Mouse (Mus musculus) limb, embryonic 11.5 days (tissue): ENCODE data around the gene Vat1. TPM values are rescaled to one million over a fixed set of nuclear protein-coding genes. Genes with fewer than 3 reads are reported as not detected.
A peak's percentile ranks its signal among the peaks of the same experiment; 100 is the strongest.
"Not testable (repeated sequence)": the region's sequence is repeated elsewhere in the genome, so short reads cannot be mapped to it uniquely, and the experiment has no call there.

ENCODE experiments used
- ATAC-seq: fragments of 200-750 bp; cut with Nextera tagmentation; 2 replicates; pipeline ENCODE4 v1.8.0; 2017; ENCODE audit warnings: low read depth; ENCODE audit not compliant: insufficient number of reproducible peaks, low FRiP score, low TSS enrichment
- DNase-seq: peaks from one replicate; pipeline ENCODE4 v3.0.0-alpha.2; 2015; ENCODE audit warnings: low spot score
- H3K27ac ChIP-seq: fragments of 300-500 bp; sonication (generic); replicated peaks from 2 replicates; pipeline ENCODE4 v1.5.1; 2014; ENCODE audit warnings: low read depth, mild to moderate bottlenecking, low read length
- H3K27me3 ChIP-seq: fragments of 300-500 bp; sonication (generic); 2 replicates; pipeline ENCODE4 v1.6.1; 2014; ENCODE audit warnings: mild to moderate bottlenecking, low read length, mixed read lengths; ENCODE audit not compliant: control insufficient read depth, insufficient read depth
- H3K36me3 ChIP-seq: fragments of 300-500 bp; sonication (generic); 2 replicates; pipeline ENCODE4 v1.6.1; 2014; ENCODE audit warnings: mild to moderate bottlenecking, low read length, moderate library complexity, mixed read lengths; ENCODE audit not compliant: control insufficient read depth, insufficient read depth
- H3K4me1 ChIP-seq: fragments of 300-500 bp; sonication (generic); 2 replicates; pipeline ENCODE4 v1.6.1; 2014; ENCODE audit warnings: low read length, mixed read lengths; ENCODE audit not compliant: control insufficient read depth, insufficient read depth
- H3K4me2 ChIP-seq: fragments of 300-500 bp; sonication (generic); 2 replicates; pipeline ENCODE4 v1.6.1; 2014; ENCODE audit warnings: low read depth, mild to moderate bottlenecking, moderate library complexity; ENCODE audit not compliant: severe bottlenecking
- H3K4me3 ChIP-seq: fragments of 300-500 bp; sonication (generic); 2 replicates; pipeline ENCODE4 v1.5.1; 2014; ENCODE audit warnings: low read depth, low read length
- H3K9ac ChIP-seq: fragments of 300-500 bp; sonication (generic); 2 replicates; pipeline ENCODE4 v1.6.1; 2014; ENCODE audit warnings: mild to moderate bottlenecking, low read length
- H3K9me3 ChIP-seq: fragments of 300-500 bp; sonication (generic); 2 replicates; pipeline ENCODE4 v1.6.1; 2016; ENCODE audit warnings: low read length; ENCODE audit not compliant: control insufficient read depth
- WGBS: fragments of 180-500 bp; shearing (Covaris S2); extraction: QIAGEN DNeasy Blood & Tissue Kit; methylation state at CpG from one replicate; pipeline ENCODE4 v1.1.7; 2014; 5-methylcytosine and 5-hydroxymethylcytosine counted together
- polyA plus RNA-seq: library from polyadenylated mRNA; unstranded; fragments of >200 nt; fragmentation: Nextera tagmentation; extraction: Ambion mirVana; gene quantifications from 2 replicates; pipeline ENCODE4 v1.2.1, GENCODE M21; 2014

The Vat1 gene
- polyA plus RNA-seq, 1 experiment from 2014 or later = 19.3 TPM

DNA sequence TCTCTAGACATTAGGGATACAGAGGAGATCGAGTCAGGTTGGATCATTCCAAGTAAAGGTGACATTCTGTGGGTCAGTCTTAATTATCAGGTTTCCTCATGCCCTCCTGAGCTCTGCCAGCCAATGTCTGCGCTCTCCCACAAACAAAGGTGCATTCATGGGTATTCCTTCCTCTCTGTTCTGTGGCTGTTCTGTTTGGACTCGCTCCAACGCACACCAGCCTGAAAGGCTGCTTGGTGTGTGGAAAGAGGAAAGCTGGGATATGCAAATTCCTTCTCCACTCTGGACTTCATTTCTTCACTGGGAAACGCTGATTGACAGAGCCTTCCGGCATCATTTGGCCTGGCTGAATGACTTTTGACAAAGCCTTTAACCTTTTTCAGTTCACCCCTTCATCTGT, 11.3 kb downstream of the Vat1 start:
- no peaks in the 10 kb centered on the region for H3K4me1 ChIP-seq
- no peaks in the 10 kb centered on the region for H3K9me3 ChIP-seq
- no peaks in the 10 kb centered on the region for H3K27me3 ChIP-seq
- H3K4me3 ChIP-seq = no peak overlapping the region
- H3K4me2 ChIP-seq = no peak overlapping the region
- H3K27ac ChIP-seq = no peak overlapping the region
- no peaks in the 10 kb centered on the region for H3K36me3 ChIP-seq
- no peak for ATAC-seq
- H3K9ac ChIP-seq = no peak overlapping the region
- DNase-seq = no peak
- 79% methylated on average over 6 of the region's 6 CpGs for WGBS

DNA sequence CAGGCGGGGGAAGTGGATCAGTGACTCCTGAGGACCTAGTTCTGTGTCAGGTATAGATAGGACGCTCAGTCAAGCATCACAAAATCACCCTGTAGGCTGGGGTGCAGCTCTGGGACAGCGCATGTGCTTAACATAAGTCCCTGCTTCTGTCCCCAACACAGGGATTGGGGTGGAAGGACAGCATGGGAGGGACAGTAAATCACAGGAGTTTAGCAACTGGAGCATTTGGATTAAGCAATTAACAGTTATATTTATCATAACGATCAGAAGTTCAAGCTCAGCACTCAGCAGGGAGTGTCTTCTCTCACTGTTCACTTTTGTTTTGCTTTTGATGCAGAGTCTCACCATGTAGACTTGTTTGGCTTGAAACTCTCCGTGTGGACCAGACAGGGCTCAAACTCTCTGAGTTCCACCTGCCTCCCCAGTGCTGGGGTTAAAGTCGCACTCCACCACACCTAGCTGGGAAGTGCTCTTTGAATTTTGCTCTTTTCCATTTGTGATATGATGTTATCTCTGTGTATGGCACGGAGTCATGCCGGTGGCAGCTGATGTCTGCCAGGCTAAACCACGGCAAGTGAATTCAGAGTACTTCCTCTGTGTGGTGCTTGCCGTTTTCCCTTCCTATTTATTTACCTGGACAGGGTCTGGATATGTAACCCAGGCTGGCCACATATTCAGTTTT, 13.8 kb downstream of the Vat1 start:
- ATAC-seq = no peak
- whole genome bisulfite sequencing = 74% methylated on average over 10 of the region's 10 CpGs
- H3K36me3 ChIP-seq = no peaks in the 10 kb centered on the region
- H3K27ac ChIP-seq = no peak overlapping the region
- no peaks in the 10 kb centered on the region for H3K9me3 ChIP-seq
- H3K4me1 ChIP-seq = no peaks in the 10 kb centered on the region
- no peak overlapping the region for H3K9ac ChIP-seq
- H3K4me3 ChIP-seq = no peak overlapping the region
- H3K4me2 ChIP-seq = no peak overlapping the region
- H3K27me3 ChIP-seq = no peaks in the 10 kb centered on the region
- no peak for DNase-seq

DNA sequence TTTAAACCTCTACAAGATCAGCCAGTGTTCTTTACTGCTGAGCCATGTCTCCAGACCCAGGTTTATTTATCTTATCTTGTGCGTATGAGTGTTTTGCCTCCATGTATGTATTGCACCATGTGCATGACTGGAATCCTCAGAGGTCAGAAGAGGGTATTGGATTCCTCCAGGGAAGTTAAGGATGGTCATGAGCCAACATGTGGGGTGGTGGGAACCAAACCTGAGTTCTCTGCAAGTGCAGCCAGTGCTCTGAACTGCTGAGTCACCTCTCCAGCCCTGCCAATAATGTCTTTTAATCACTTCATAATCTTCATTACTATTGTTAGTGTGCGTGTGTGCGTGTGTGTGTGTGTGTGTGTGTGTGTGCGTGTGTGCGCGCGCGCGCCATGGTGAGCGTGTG, 14.5 kb downstream of the Vat1 start:
- Histone ChIP-seq H3K36me3 (no peaks in the 10 kb centered on the region), H3K9me3 (no peaks in the 10 kb centered on the region), H3K4me2 (no peak overlapping the region), H3K27ac (no peak overlapping the region), H3K4me3 (no peak overlapping the region), H3K27me3 (no peaks in the 10 kb centered on the region), H3K4me1 (no peaks in the 10 kb centered on the region), H3K9ac (no peak overlapping the region)
- WGBS = 92% methylated on average over 10 of the region's 10 CpGs
- ATAC-seq = no peak
- no peak for DNase-seq

DNA sequence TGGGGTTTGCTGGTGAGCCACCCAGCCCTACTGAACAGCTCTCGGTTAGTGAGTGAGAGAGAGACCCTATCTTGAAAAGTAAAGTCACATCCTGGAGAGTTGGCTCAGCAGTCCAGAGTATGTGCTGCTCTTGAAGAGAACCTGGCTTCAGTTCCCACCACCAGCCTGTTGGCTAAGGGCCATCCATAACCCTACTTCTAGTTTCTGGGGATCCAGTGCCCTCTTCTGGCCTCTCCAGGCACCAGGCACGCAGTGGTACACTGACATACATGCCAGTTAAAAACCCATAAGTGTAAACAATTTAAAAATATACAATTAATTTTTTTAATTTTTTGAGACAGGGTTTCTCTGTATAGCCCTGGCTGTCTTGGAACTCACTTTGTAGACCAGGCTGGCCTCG, 15.6 kb downstream of the Vat1 start:
- Histone ChIP-seq H3K27ac (no peak overlapping the region), H3K4me3 (no peak overlapping the region), H3K36me3 (peaks cover 3% of the 10 kb centered on the region; the same call in 1 of the 2 replicates), H3K4me1 (no peaks in the 10 kb centered on the region), H3K4me2 (no peak overlapping the region), H3K9me3 (no peaks in the 10 kb centered on the region), H3K9ac (no peak overlapping the region), H3K27me3 (no peaks in the 10 kb centered on the region)
- DNase-seq = no peak
- no peak for ATAC-seq
- WGBS = 81% methylated on average over 3 of the region's 3 CpGs

DNA sequence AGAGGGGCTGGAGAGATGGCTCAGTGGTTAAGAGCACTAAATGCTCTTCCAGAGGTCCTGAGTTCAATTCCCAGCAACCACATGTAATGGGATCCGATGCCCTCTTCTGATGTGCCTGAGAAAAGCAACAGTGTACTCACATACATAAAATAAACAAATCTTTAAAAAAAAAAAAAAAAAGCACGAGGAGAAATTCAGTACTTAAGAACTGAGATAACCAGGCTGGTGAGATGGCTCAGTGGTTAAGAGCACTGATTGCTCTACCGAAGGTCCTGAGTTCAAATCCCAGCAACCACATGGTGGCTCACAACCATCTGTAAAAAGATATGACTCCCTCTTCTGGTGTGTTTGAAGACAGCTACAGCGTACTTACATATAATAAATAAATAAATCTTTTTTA, 16.4 kb downstream of the Vat1 start:
- H3K36me3 ChIP-seq, H3K9ac ChIP-seq, H3K27ac ChIP-seq, H3K9me3 ChIP-seq, H3K4me2 ChIP-seq, H3K4me1 ChIP-seq, H3K27me3 ChIP-seq, ATAC-seq, DNase-seq, H3K4me3 ChIP-seq: not testable (repeated sequence)
- WGBS = 87% methylated on average over 4 of the region's 4 CpGs

DNA sequence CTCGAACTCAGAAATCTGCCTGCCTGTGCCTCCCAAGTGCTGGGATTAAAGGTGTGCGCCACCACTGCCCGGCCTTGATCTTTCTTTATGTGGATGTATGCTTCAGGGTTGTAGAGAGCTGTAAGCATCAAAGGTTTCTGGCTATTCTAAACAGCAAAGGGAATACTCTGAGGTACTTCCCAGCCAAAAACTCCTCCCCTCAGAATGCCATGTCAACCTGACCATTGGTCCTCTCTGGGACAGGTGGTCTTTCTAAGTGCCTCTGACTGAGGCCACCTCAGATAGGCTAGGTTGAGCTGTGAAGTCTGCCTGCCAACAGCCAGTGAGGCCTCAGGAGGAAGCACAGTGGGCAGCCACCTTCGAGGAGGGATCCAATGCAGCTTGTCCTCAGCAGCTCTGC, 17.1 kb downstream of the Vat1 start:
- Histone ChIP-seq H3K4me1 (peaks cover under 1% of the 10 kb centered on the region; the same call in 1 of the 2 replicates), H3K9me3 (no peaks in the 10 kb centered on the region), H3K27me3 (no peaks in the 10 kb centered on the region), H3K9ac (no peak overlapping the region), H3K4me3 (no peak overlapping the region), H3K27ac (no peak overlapping the region), H3K4me2 (no peak overlapping the region), H3K36me3 (peaks cover 16% of the 10 kb centered on the region)
- DNase-seq (no peak), ATAC-seq (no peak)
- WGBS = 85% methylated on average over 4 of the region's 4 CpGs

DNA sequence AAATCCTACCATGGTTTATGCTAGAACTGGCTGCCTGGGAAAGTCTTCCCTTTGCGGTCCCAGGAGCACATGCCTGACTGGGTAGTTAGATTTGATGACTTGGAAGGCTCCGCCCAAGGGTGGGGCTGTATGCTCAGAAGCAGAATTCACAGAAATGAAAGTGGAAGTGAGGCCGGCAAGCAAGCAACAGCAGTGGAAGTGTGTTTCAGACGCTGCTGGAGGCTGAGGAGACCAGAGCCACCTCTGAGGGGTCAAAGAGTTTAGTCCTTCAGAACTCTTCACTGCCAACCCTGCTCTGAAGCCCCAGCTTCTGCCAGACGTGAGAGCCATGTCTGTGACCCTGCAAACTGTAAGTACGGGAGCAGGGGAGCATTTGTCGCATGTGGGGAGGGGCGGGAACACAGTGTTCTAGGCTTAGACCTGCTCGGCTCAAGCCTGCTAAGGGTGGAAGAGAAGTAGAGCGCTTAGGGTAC, 17.7 kb downstream of the Vat1 start, which contains the start of gene Ifi35:
Gene Ifi35, plus strand, starts transcription at position 134 of the 473 bp plus-strand sequence.
- H3K4me1 ChIP-seq = peaks cover 6% of the 10 kb centered on the region; the same call in 1 of the 2 replicates
- peak within 1 kb of the TSS; percentile 30; the same call in 1 of the 2 replicates for H3K9ac ChIP-seq
- no peak for ATAC-seq
- DNase-seq = peak; percentile 52
- peaks cover 21% of the 10 kb centered on the region for H3K36me3 ChIP-seq
- 23% methylated on average over 10 of the region's 10 CpGs for whole genome bisulfite sequencing
- peak within 1 kb of the TSS; percentile 23 for H3K4me3 ChIP-seq
- H3K27ac ChIP-seq = no peak within 1 kb of the TSS; the same call in 1 of the 2 replicates
- peak within 1 kb of the TSS; percentile 33 for H3K4me2 ChIP-seq
- H3K27me3 ChIP-seq = no peaks in the 10 kb centered on the region
- no peaks in the 10 kb centered on the region for H3K9me3 ChIP-seq

DNA sequence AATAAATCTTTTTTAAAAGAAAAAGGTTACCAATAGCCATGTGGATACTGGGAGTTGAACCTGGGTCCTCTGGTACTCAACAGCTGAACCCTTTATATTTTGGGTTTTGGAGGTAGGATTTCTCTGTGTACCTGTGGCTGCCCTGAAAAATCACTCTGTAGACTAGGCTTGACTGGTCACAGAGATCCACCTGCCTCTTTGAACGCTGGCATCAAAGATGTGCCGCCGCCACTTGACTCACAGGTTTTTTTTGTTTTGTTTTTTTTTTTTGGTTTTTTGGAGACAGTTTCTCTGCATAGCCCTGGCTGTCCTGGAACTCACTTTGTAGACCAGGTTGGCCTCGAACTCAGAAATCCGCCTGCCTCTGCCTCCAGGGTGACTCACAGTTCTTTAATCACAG, 18.2 kb downstream of the Vat1 start:
- no peak for ATAC-seq
- Histone ChIP-seq H3K36me3 (peaks cover 21% of the 10 kb centered on the region), H3K4me1 (peaks cover 10% of the 10 kb centered on the region; the same call in 1 of the 2 replicates), H3K9ac (no peak overlapping the region), H3K9me3 (no peaks in the 10 kb centered on the region), H3K4me3 (no peak overlapping the region), H3K27ac (no peak overlapping the region), H3K27me3 (no peaks in the 10 kb centered on the region), H3K4me2 (no peak overlapping the region; the same call in 1 of the 2 replicates)
- no peak for DNase-seq
- WGBS = 84% methylated on average over 5 of the region's 5 CpGs
